Mouse (Mus musculus) heart, postnatal 25 days (tissue): ENCODE results near the gene Kdm7a. TPM values are rescaled to one million over a fixed set of nuclear protein-coding genes. Genes with fewer than 3 reads are reported as not detected.

Experiments
- DNase-seq: peaks from one replicate; pipeline ENCODE4 v3.0.0; 2022; ENCODE audit warnings: low spot score
- intact Hi-C: fragments of 180-260 bp; cut with DNase I; formaldehyde crosslinking; loops from one replicate; pipeline ENCODE4 v1.15.1; 2025
- total RNA-seq, 2 experiments: library from RNA; stranded (reverse); gene quantifications; 2 replicates each; pipeline ENCODE4 v1.2.3; 2021

Kdm7a gene
- total RNA-seq, 2 experiments from 2014 or later = 17.2 to 19.9 TPM

- no peak for DNase-seq
- intact Hi-C loops = no loop called here
Observed at GRCm38 (mm10) chr6:39214949-39215606, 8.5 kb upstream of the Kdm7a start.

GRCm38 (mm10) chr6:39209677-39210076, 3.1 kb upstream of the Kdm7a start:
- DNase-seq = no peak
- intact Hi-C loops = loop anchor here (5.0 kb wide), 2 partner anchors 33 to 657 kb away; partner anchors contain the start of gene Luc7l2

GRCm38 (mm10) chr6:39208181-39208580, 1.6 kb upstream of the Kdm7a start:
- DNase-seq = no peak
- intact Hi-C loops = loop anchor here (5.0 kb wide), 2 partner anchors 34 to 656 kb away; partner anchors contain the start of gene Luc7l2

- DNase-seq = peak; percentile 17
- intact Hi-C loops = loop anchor here (1.0 to 5.0 kb wide), 4 partner anchors 36 to 654 kb away; partner anchors contain the start of gene Luc7l2
Observed at GRCm38 (mm10) chr6:39205650-39206580, 674 bp downstream of the Kdm7a start.

GRCm38 (mm10) chr6:39205064-39205649, 1.4 kb downstream of the Kdm7a start:
- DNase-seq = peak; percentile 76
- intact Hi-C loops = loop anchor here (1.0 to 5.0 kb wide), 3 partner anchors 37 to 653 kb away; partner anchors contain the start of gene Luc7l2

GRCm38 (mm10) chr6:39204444-39204843, 2.1 kb downstream of the Kdm7a start:
- intact Hi-C loops = no loop called here
- DNase-seq = no peak

GRCm38 (mm10) chr6:39203236-39203635, 3.4 kb downstream of the Kdm7a start:
- no peak for DNase-seq
- intact Hi-C loops = no loop called here

GRCm38 (mm10) chr6:39193006-39193405, 13.6 kb downstream of the Kdm7a start:
- no peak for DNase-seq
- intact Hi-C loops = no loop called here

- DNase-seq = no peak
- intact Hi-C loops = no loop called here
Observed at GRCm38 (mm10) chr6:39191518-39191917, 15.1 kb downstream of the Kdm7a start.

GRCm38 (mm10) chr6:39187227-39187626, 19.4 kb downstream of the Kdm7a start:
- intact Hi-C loops = loop anchor here (5.0 kb wide), 1 partner anchor 155 kb away; no protein-coding TSS in a partner anchor

GRCm38 (mm10) chr6:39169089-39169488, 37.5 kb downstream of the Kdm7a start:
- intact Hi-C loops = no loop called here
- DNase-seq = no peak

More at GRCm38 (mm10) chr6:39187227-39187626, 19.4 kb downstream of the Kdm7a start:
- DNase-seq = no peak

- no peak for DNase-seq
- intact Hi-C loops = no loop called here
Observed at GRCm38 (mm10) chr6:39164891-39165290, 41.7 kb downstream of the Kdm7a start.

- intact Hi-C loops = no loop called here
Observed at GRCm38 (mm10) chr6:39161975-39162374, 44.6 kb downstream of the Kdm7a start.

GRCm38 (mm10) chr6:39146041-39146440, 60.5 kb downstream of the Kdm7a start:
- no peak for DNase-seq
- intact Hi-C loops = loop anchor here (1.0 kb wide), 1 partner anchor 198 kb away; no protein-coding TSS in a partner anchor

More at GRCm38 (mm10) chr6:39161975-39162374, 44.6 kb downstream of the Kdm7a start:
- DNase-seq = no peak

- DNase-seq = no peak
- intact Hi-C loops = no loop called here
Observed at GRCm38 (mm10) chr6:39132556-39132955, 74.0 kb downstream of the Kdm7a start.

GRCm38 (mm10) chr6:39131480-39131879, 75.1 kb downstream of the Kdm7a start:
- intact Hi-C loops = no loop called here
- DNase-seq = no peak

- DNase-seq = no peak
- intact Hi-C loops = no loop called here
Observed at GRCm38 (mm10) chr6:39124719-39125118, 81.9 kb downstream of the Kdm7a start.

- intact Hi-C loops = no loop called here
Observed at GRCm38 (mm10) chr6:39120685-39121084, 85.9 kb downstream of the Kdm7a start.

GRCm38 (mm10) chr6:39118456-39118881, 88.1 kb downstream of the Kdm7a start:
- no peak for DNase-seq
- intact Hi-C loops = no loop called here

More at GRCm38 (mm10) chr6:39120685-39121084, 85.9 kb downstream of the Kdm7a start:
- DNase-seq = no peak
